Mouse (Mus musculus) layer of hippocampus, adult 2 months (tissue): ENCODE measurements around the gene Cdkl2. TPM values are rescaled to one million over a fixed set of nuclear protein-coding genes. Genes with fewer than 3 reads are reported as not detected.

Experiments used
- DNase-seq, 2 experiments: peaks; one replicate each; pipeline ENCODE4 v3.0.0; 2022; ENCODE audit warnings: low spot score in 2 of 2
- H3K27ac ChIP-seq: fragments of 200-600 bp; 2 replicates; pipeline ENCODE4 v1.8.1; 2022
- H3K4me3 ChIP-seq: fragments of 200-600 bp; 2 replicates; pipeline ENCODE4 v1.8.1; 2022; ENCODE audit warnings: mild to moderate bottlenecking
- CTCF ChIP-seq: fragments of 200-600 bp; conservative IDR thresholded peaks from 2 replicates; pipeline ENCODE4 v1.8.1; 2022; ENCODE audit warnings: antibody characterized with exemption, mild to moderate bottlenecking, moderate library complexity
- long read RNA-seq, 2 experiments: library from polyadenylated mRNA; stranded (forward); transcript quantifications; one replicate each; pipeline ENCODE4 v2.0.0; 2021; ENCODE audit warnings: borderline mapping rate in 2 of 2
- total RNA-seq, 2 experiments: library from RNA; stranded (reverse); gene quantifications; 2 replicates each; pipeline ENCODE4 v1.2.3; 2021

The Cdkl2 gene
- total RNA-seq: 10 to 100 TPM; 36.2 to 38.0 TPM
- long read RNA-seq, experiment 1, transcript Cdkl2-203 (14 exons, 2,559 nt): major isoform, 5 of 13 reads
- long read RNA-seq, experiment 1, partial matches to known transcripts: 0 of 13 reads
- long read RNA-seq, experiment 1, other reads (novel, unspliced or antisense): 4 of 13 reads
- long read RNA-seq, experiment 2, full-length matches to known transcripts: 7 of 14 reads
- long read RNA-seq, experiment 2, partial matches to known transcripts: 4 of 14 reads
- long read RNA-seq, experiment 2, other reads (novel, unspliced or antisense): 3 of 14 reads

GRCm38 (mm10) chr5:92043783-92044182 is at the start of gene Cdkl2:
TSS of gene Cdkl2 (minus strand) at chr5:92043883.
- TF ChIP-seq CTCF: no peak
- Histone ChIP-seq H3K4me3 (peak within 1 kb of the TSS; percentile 79), H3K27ac (peak within 1 kb of the TSS; percentile 90)
- DNase-seq: no peak

- Histone ChIP-seq H3K27ac (no peak overlapping the region), H3K4me3 (no peak overlapping the region)
- TF ChIP-seq CTCF: no peak
- no peak for DNase-seq
Observed at GRCm38 (mm10) chr5:92087469-92087868, 43.8 kb upstream of the Cdkl2 start.

GRCm38 (mm10) chr5:92085821-92086550 is 42.3 kb upstream of the Cdkl2 start:
- no peak overlapping the region for H3K4me3 ChIP-seq
- DNase-seq: no peak
- TF ChIP-seq CTCF: no peak
- H3K27ac ChIP-seq: no peak overlapping the region

- H3K4me3 ChIP-seq: no peak overlapping the region
- no peak for DNase-seq
- TF ChIP-seq CTCF: no peak
- no peak overlapping the region for H3K27ac ChIP-seq
Observed at GRCm38 (mm10) chr5:92085246-92085645, 41.6 kb upstream of the Cdkl2 start.

GRCm38 (mm10) chr5:92083417-92084038 is 39.8 kb upstream of the Cdkl2 start, which contains the start of gene G3bp2:
TSS of gene G3bp2 (minus strand) at chr5:92083719.
- peak; percentile 95 to 97 for DNase-seq
- Histone ChIP-seq H3K27ac (peak within 1 kb of the TSS; percentile 99), H3K4me3 (peak within 1 kb of the TSS; percentile 87)
- no peak for TF ChIP-seq CTCF

- DNase-seq: peak; percentile 48 to 68
- no peak for TF ChIP-seq CTCF
- Histone ChIP-seq H3K4me3 (peak overlapping the region; percentile 87), H3K27ac (peak overlapping the region; percentile 99)
Observed at GRCm38 (mm10) chr5:92082821-92083401, 39.2 kb upstream of the Cdkl2 start.

GRCm38 (mm10) chr5:92081326-92081725 is 37.6 kb upstream of the Cdkl2 start:
- Histone ChIP-seq H3K4me3 (peak overlapping the region; percentile 87), H3K27ac (no peak overlapping the region)
- no peak for TF ChIP-seq CTCF
- DNase-seq: no peak

GRCm38 (mm10) chr5:92080400-92080799 is 36.7 kb upstream of the Cdkl2 start:
- no peak for TF ChIP-seq CTCF
- DNase-seq: no peak
- H3K4me3 ChIP-seq: no peak overlapping the region
- no peak overlapping the region for H3K27ac ChIP-seq

- Histone ChIP-seq H3K27ac (no peak overlapping the region), H3K4me3 (no peak overlapping the region)
- no peak for TF ChIP-seq CTCF
Observed at GRCm38 (mm10) chr5:92079304-92079703, 35.6 kb upstream of the Cdkl2 start.

GRCm38 (mm10) chr5:92078751-92079150 is 35.1 kb upstream of the Cdkl2 start:
- no peak for DNase-seq
- no peak overlapping the region for H3K27ac ChIP-seq
- H3K4me3 ChIP-seq: no peak overlapping the region
- no peak for TF ChIP-seq CTCF

More at GRCm38 (mm10) chr5:92079304-92079703, 35.6 kb upstream of the Cdkl2 start:
- no peak for DNase-seq

GRCm38 (mm10) chr5:92076273-92076672 is 32.6 kb upstream of the Cdkl2 start:
- DNase-seq: no peak
- Histone ChIP-seq H3K4me3 (no peak overlapping the region), H3K27ac (no peak overlapping the region)
- peak; percentile 59 for TF ChIP-seq CTCF

GRCm38 (mm10) chr5:92074061-92074460 is 30.4 kb upstream of the Cdkl2 start:
- no peak for TF ChIP-seq CTCF
- no peak overlapping the region for H3K27ac ChIP-seq
- H3K4me3 ChIP-seq: no peak overlapping the region
- DNase-seq: no peak

- DNase-seq: no peak
- no peak overlapping the region for H3K27ac ChIP-seq
- TF ChIP-seq CTCF: peak; percentile 61
- no peak overlapping the region for H3K4me3 ChIP-seq
Observed at GRCm38 (mm10) chr5:92063192-92063591, 19.5 kb upstream of the Cdkl2 start.
